Mouse (Mus musculus): ENCODE data around the gene Cd320. TPM values are rescaled to one million over a fixed set of nuclear protein-coding genes. Genes with fewer than 3 reads are reported as not detected.
"Not testable (repeated sequence)": the region's sequence is repeated elsewhere in the genome, so short reads cannot be mapped to it uniquely, and the experiment has no call there.

Gene Cd320
- polyA plus RNA-seq, 1 experiment = 33.0 TPM

DNA sequence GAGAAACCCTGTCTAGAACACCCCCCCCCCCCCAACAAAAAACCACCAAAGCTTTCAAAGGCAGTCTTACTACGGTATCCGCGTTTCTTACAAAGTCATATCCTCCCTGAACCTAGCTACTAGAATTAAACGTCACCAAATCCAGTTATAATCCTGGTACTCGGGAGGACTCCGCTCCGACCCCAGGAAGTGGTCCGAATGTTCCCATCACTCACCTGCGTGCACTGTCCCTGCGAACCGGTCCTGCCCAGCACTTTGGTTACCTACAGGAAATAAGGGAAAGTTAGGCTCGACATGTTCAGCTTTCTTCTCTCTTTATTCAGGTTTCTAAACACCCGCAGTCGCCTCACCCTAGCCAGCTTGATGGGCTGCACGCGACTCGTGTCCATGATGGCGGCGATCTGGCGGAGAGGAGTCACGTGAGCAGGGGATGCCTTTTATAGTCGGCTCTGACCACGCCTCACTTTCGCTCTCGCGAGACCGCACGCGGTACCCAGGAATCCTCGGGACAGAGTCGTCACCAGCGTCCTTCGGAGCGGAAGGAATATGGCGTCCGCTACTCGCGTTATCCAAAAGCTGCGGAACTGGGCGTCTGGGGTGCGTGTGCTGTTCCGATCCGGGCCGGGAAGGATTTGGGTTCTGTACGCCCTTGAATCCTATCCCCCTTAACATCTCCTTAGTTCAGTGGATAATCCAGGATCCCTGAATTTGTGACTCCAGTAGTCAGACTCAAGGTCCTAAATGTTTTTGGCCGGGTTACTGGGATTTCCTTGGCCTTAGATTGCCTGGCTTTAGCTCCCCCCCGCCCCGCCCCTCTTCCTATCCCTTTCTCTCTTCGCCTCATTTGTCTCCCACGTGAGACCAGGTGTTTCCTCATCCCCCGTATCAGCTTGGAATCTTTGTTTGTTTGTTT is 18.6 kb upstream of the Cd320 start, which contains the start of the genes Rps28 and Ndufa7:
Rps28 (minus strand) TSS at position 479 of the 913 bp plus-strand sequence.
Ndufa7 (plus strand) TSS at position 489 of the 913 bp plus-strand sequence.
- TF ChIP-seq POLR2A (IDR thresholded peaks at IDR 0.05; ENCODE audit: extremely low read depth, insufficient read depth, low read length) (peak; percentile 98), CTCF (IDR thresholded peaks at IDR 0.05; ENCODE audit: extremely low read depth, insufficient read depth, low read length) (no peak)

DNA sequence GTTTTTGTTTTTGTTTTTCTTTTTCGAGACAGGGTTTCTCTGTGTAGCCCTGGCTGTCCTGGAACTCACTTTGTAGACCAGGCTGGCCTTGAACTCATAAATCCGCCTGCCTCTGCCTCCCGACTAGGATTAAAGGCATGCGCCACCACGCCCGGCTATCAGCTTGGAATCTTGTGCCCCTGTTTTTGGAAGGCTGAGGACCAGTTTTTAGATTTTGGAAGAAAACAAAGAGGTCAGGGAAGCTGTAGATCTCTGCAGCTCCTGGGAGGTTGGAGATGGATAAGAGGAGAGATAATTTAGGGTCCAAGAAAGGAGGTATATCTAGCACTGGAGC is 17.9 kb upstream of the Cd320 start:
- peak overlapping the region; percentile 80 for H3K4me3 ChIP-seq (ENCODE audit: insufficient read depth, low read length)
- not testable (repeated sequence) for H3K27ac ChIP-seq (ENCODE audit: insufficient read depth, low read length); H3K4me1 ChIP-seq (ENCODE audit: control insufficient read depth, insufficient read depth, low read length)

More for the DNA sequence above, 18.6 kb upstream of the Cd320 start, which contains the start of the genes Rps28 and Ndufa7:
- no peak within 1 kb of the TSS for H3K27ac ChIP-seq (ENCODE audit: insufficient read depth, low read length)
- H3K4me3 ChIP-seq (ENCODE audit: insufficient read depth, low read length) = peak within 1 kb of the TSS; percentile 80
- H3K4me1 ChIP-seq (ENCODE audit: control insufficient read depth, insufficient read depth, low read length) = no peaks in the 10 kb centered on the region; the same call in 1 of the 2 replicates

DNA sequence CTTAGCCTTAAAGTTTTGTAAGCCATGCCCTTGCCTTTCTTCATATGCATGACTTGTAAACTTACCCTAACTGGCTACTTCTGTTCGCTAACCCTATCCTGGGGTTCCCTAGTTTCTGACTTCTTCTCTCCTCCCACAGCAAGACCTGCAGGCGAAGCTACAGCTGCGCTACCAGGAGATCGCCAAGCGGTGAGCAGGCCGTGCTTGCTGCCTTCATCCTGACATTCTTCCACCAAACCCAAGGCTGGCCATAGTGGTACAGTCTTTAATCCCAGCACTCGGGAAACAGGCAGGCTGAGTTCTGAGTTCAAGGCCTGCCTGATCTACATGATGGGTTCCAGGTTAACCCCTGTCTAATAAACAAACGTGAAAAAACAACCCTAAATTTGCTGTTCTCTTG is 17.4 kb upstream of the Cd320 start:
- no peak overlapping the region for H3K27ac ChIP-seq (ENCODE audit: insufficient read depth, low read length)
- peak overlapping the region; percentile 80; the same call in 1 of the 2 replicates for H3K4me3 ChIP-seq (ENCODE audit: insufficient read depth, low read length)
- TF ChIP-seq CTCF (IDR thresholded peaks at IDR 0.05; ENCODE audit: extremely low read depth, insufficient read depth, low read length) (no peak), POLR2A (IDR thresholded peaks at IDR 0.05; ENCODE audit: extremely low read depth, insufficient read depth, low read length) (no peak)
- no peaks in the 10 kb centered on the region; the same call in 1 of the 2 replicates for H3K4me1 ChIP-seq (ENCODE audit: control insufficient read depth, insufficient read depth, low read length)

DNA sequence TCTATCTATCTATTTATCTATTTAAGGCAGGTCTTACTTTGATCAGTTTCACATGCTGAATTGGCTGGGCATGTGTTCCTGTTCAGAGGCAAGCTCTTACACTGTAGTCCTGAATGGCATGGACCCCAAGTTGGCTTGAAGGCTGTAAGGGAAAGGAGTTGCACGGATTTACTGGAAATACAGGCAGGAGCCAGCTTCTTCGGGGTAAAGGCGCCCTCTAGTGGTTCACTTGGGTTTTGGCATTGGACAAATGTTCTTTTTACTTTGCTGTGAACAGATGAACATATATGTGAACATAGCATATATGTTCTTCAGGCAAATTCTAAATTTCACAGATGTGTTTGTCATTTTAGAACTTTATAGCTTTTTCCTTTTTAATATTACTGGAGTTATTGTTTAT is 16.0 kb upstream of the Cd320 start:
- no peak overlapping the region for H3K4me3 ChIP-seq (ENCODE audit: insufficient read depth, low read length)
- TF ChIP-seq POLR2A (IDR thresholded peaks at IDR 0.05; ENCODE audit: extremely low read depth, insufficient read depth, low read length) = no peak
- peak; percentile 77 for TF ChIP-seq CTCF (IDR thresholded peaks at IDR 0.05; ENCODE audit: extremely low read depth, insufficient read depth, low read length)

DNA sequence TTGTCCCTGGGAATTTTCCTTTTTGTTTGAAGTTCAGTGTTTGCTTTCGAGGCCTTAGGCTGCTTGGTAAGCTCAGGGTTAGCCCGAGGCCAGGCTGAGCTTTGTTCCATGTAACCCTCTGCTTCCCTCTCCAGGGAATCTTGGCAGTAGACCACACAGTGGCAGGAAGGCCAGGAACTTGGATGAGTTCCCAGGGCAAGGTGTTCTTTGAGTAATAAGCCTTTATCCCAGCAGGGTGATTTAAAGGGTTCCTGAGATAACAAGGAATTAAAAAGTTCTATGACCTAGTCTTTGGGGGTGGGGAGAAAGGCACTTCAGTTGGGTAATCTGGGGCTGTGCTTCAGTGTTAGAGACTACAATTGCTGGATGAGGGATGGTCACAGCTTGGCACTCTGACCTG is 14.0 kb upstream of the Cd320 start:
- H3K4me1 ChIP-seq (ENCODE audit: control insufficient read depth, insufficient read depth, low read length) = no peaks in the 10 kb centered on the region
- no peak overlapping the region for H3K4me3 ChIP-seq (ENCODE audit: insufficient read depth, low read length)
- TF ChIP-seq POLR2A (IDR thresholded peaks at IDR 0.05; ENCODE audit: extremely low read depth, insufficient read depth, low read length) (no peak), CTCF (IDR thresholded peaks at IDR 0.05; ENCODE audit: extremely low read depth, insufficient read depth, low read length) (no peak)
- no peak overlapping the region for H3K27ac ChIP-seq (ENCODE audit: insufficient read depth, low read length)

More for the DNA sequence above, 16.0 kb upstream of the Cd320 start:
- Histone ChIP-seq H3K27ac (ENCODE audit: insufficient read depth, low read length) (no peak overlapping the region), H3K4me1 (ENCODE audit: control insufficient read depth, insufficient read depth, low read length) (no peaks in the 10 kb centered on the region; the same call in 1 of the 2 replicates)

DNA sequence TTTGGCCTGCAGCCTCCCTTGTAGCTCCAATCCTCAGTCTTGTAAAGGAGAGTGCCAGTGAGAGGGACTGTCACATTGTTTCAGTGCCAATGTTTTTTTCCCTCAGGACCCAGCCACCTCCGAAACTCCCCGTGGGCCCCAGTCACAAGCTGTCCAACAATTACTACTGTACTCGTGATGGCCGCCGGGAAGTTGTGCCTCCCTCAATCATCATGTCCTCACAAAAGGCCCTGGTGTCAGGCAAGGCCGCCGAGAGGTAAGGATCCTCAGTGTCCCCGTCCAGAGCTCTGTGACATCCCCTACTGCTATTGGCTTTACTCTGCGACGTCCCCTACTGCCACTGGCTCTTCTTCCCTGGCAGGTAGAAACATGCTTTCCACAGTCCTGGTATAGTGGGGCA is 13.3 kb upstream of the Cd320 start:
- no peak for TF ChIP-seq POLR2A (IDR thresholded peaks at IDR 0.05; ENCODE audit: extremely low read depth, insufficient read depth, low read length)
- no peak for TF ChIP-seq CTCF (IDR thresholded peaks at IDR 0.05; ENCODE audit: extremely low read depth, insufficient read depth, low read length)
- Histone ChIP-seq H3K27ac (ENCODE audit: insufficient read depth, low read length) (no peak overlapping the region), H3K4me1 (ENCODE audit: control insufficient read depth, insufficient read depth, low read length) (no peaks in the 10 kb centered on the region), H3K4me3 (ENCODE audit: insufficient read depth, low read length) (no peak overlapping the region)

DNA sequence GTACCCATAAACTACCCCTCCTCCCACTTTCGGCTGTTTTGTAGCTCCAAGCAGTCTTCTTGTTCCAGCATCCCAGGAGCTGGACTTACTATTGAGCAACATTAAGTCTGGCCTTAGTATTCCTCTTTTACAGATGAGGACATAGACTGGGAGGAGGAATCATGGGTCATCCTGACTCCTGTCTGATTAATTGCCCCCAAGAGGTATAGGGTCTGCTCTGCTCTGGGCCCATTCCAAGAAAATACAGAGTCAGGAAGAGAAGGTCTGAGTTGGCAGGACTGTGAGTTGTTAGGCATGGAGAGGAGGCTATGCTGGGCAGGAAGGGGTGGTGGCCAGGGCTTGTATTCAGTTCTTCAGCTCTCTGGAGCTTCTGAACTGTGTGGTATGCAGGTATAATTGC is 1.3 kb downstream of the Cd320 start:
- H3K27ac ChIP-seq (ENCODE audit: insufficient read depth, low read length) = no peak overlapping the region
- TF ChIP-seq POLR2A (IDR thresholded peaks at IDR 0.05; ENCODE audit: extremely low read depth, insufficient read depth, low read length) = no peak
- no peak for TF ChIP-seq CTCF (IDR thresholded peaks at IDR 0.05; ENCODE audit: extremely low read depth, insufficient read depth, low read length)
- H3K4me1 ChIP-seq (ENCODE audit: control insufficient read depth, insufficient read depth, low read length) = peaks cover 5% of the 10 kb centered on the region; the same call in 1 of the 2 replicates
- H3K4me3 ChIP-seq (ENCODE audit: insufficient read depth, low read length) = no peak overlapping the region

DNA sequence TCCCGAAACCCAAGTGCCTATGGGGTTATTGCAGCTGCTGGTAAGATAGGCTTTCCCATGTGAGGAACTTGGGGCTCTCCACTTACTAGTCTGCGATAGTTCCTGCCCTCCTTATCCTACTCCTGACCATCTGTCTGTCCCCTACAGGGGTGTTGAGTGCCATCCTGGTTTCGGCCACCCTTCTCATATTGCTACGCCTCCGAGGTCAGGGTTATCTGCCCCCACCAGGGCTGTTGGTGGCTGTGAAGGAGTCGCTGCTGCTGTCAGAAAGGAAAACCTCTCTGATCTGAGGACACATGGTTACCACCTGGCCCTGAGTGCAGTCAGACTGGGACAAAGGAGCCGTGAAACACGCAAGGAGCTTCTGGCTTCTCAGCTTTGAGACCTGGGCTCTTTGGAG is 5.2 kb downstream of the Cd320 start:
- Histone ChIP-seq H3K4me1 (ENCODE audit: control insufficient read depth, insufficient read depth, low read length) (peaks cover 5% of the 10 kb centered on the region; the same call in 1 of the 2 replicates), H3K4me3 (ENCODE audit: insufficient read depth, low read length) (no peak overlapping the region), H3K27ac (ENCODE audit: insufficient read depth, low read length) (no peak overlapping the region)
- TF ChIP-seq POLR2A (IDR thresholded peaks at IDR 0.05; ENCODE audit: extremely low read depth, insufficient read depth, low read length) = no peak
- TF ChIP-seq CTCF (IDR thresholded peaks at IDR 0.05; ENCODE audit: extremely low read depth, insufficient read depth, low read length) = no peak

DNA sequence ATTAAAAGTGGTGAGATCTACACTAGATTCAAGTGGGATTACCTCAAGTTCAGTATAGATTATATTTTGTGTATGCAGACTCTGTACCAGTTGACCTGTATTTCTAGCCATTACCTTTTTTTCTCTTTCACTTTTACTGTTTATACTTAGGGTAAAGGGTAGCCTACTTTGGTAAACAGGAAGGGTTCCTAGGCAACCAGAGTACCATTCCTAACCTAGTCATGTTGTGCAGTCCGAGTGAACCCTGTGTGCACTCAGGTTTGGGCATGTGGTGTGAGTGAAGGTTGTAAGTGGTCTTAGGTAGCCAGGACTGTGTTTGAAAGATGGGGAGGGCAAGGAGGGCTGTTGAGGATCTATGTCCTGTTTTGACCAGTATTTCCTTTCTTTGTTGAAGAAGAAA is 8.4 kb downstream of the Cd320 start:
- H3K4me3 ChIP-seq (ENCODE audit: insufficient read depth, low read length) = no peak overlapping the region
- TF ChIP-seq CTCF (IDR thresholded peaks at IDR 0.05; ENCODE audit: extremely low read depth, insufficient read depth, low read length) (no peak), POLR2A (IDR thresholded peaks at IDR 0.05; ENCODE audit: extremely low read depth, insufficient read depth, low read length) (no peak)
- H3K4me1 ChIP-seq (ENCODE audit: control insufficient read depth, insufficient read depth, low read length) = no peaks in the 10 kb centered on the region
- H3K27ac ChIP-seq (ENCODE audit: insufficient read depth, low read length) = no peak overlapping the region

DNA sequence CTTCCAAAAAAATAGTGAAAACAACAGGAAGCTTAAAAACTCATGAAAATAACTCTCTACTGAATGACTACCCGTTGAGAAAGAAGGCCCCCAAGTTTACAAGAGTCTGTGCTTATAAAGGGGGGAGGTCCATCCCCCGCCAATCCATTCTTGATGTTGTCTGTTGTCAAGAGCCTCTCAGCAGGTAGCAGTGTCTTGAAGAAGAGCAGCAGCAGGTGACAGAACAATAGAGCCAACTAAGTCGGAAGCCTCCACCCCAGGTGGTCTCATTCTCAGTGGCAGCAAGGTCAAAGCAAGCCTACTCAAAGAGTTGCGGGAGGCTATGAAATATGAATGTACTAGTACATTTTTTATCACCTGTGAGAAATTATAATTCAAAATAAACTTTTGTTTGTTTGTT is 14.9 kb downstream of the Cd320 start:
- no peak overlapping the region for H3K4me3 ChIP-seq (ENCODE audit: insufficient read depth, low read length)
- no peaks in the 10 kb centered on the region for H3K4me1 ChIP-seq (ENCODE audit: control insufficient read depth, insufficient read depth, low read length)
- TF ChIP-seq POLR2A (IDR thresholded peaks at IDR 0.05; ENCODE audit: extremely low read depth, insufficient read depth, low read length) (no peak), CTCF (IDR thresholded peaks at IDR 0.05; ENCODE audit: extremely low read depth, insufficient read depth, low read length) (no peak)
- H3K27ac ChIP-seq (ENCODE audit: insufficient read depth, low read length) = no peak overlapping the region

Measured in cortical plate, adult 2 months (tissue).